ENCODE assay signal across 7 mouse cellular contexts in genomic region chr12:40498928-40499626, GRCm38 (mm10). TPM values are rescaled to one million over a fixed set of nuclear protein-coding genes. Genes with fewer than 3 reads are reported as not detected.
A peak's percentile ranks its signal among the peaks of the same experiment; 100 is the strongest.
DNase-seq lines count a peak whose midpoint lies in the region; ATAC-seq lines count a peak whose summit lies in the region.

No protein-coding gene starts in this region.

- ATAC-seq in kidney, embryonic 16.5 days (ENCODE audit: low FRiP score, low TSS enrichment) = 0 out of 2 replicates have a peak, but pooled peaks have one; percentile 39
- ATAC-seq in neural tube, embryonic 15.5 days (ENCODE audit: low FRiP score) = peak; percentile 42; the same call in 1 of the 2 replicates

- no peak overlapping the region for H3K27ac ChIP-seq in kidney, embryonic 16.5 days (ENCODE audit: low read length)
- H3K27ac ChIP-seq in neural tube, embryonic 15.5 days (replicated peaks) = peak overlapping the region; percentile 10; the same call in 1 of the 2 replicates

- H3K4me3 ChIP-seq in kidney, embryonic 16.5 days (ENCODE audit: low read length) = no peak overlapping the region
- no peak overlapping the region for H3K4me3 ChIP-seq in neural tube, embryonic 15.5 days (replicated peaks)

- no peaks in the 10 kb centered on the region for H3K9me3 ChIP-seq in kidney, embryonic 16.5 days (ENCODE audit: low read length)
- H3K9me3 ChIP-seq in neural tube, embryonic 15.5 days (replicated peaks) = no peaks in the 10 kb centered on the region

- peak; percentile 26 for DNase-seq in right cerebral cortex, postnatal 14 days
- no peak for DNase-seq in right cerebral cortex, adult 2 months (ENCODE audit: low spot score in 2 of 2)
- DNase-seq in cerebellum, adult 9-11 months = peak; percentile 99
- peak; percentile 19 to 42 for DNase-seq in gastrocnemius, postnatal 4 days (ENCODE audit: low spot score in 2 of 2)
- DNase-seq in thymus, postnatal 36 days = no peak

- H3K4me1 ChIP-seq in kidney, embryonic 16.5 days (ENCODE audit: insufficient read depth, low read length) = peaks cover 14% of the 10 kb centered on the region; the same call in 1 of the 2 replicates
- peaks cover 40% of the 10 kb centered on the region for H3K4me1 ChIP-seq in neural tube, embryonic 15.5 days

- no peaks in the 10 kb centered on the region for H3K27me3 ChIP-seq in kidney, embryonic 16.5 days (ENCODE audit: insufficient read depth, low read length)
- H3K27me3 ChIP-seq in neural tube, embryonic 15.5 days (replicated peaks) = no peaks in the 10 kb centered on the region

- WGBS in kidney, embryonic 16.5 days = 50% methylated on average over 15 of the region's 15 CpGs
- 59% methylated on average over 15 of the region's 15 CpGs for WGBS in neural tube, embryonic 15.5 days

- H3K4me2 ChIP-seq in kidney, embryonic 16.5 days (replicated peaks; ENCODE audit: low read depth, low read length) = no peak overlapping the region
- no peak overlapping the region for H3K4me2 ChIP-seq in neural tube, embryonic 15.5 days

- no peaks in the 10 kb centered on the region for H3K36me3 ChIP-seq in kidney, embryonic 16.5 days (ENCODE audit: insufficient read depth, low read length)
- no peaks in the 10 kb centered on the region for H3K36me3 ChIP-seq in neural tube, embryonic 15.5 days

- H3K9ac ChIP-seq in kidney, embryonic 16.5 days (replicated peaks; ENCODE audit: low read length) = no peak overlapping the region
- H3K9ac ChIP-seq in neural tube, embryonic 15.5 days (replicated peaks) = no peak overlapping the region

RNA-seq across cellular contexts. Expression of gene Dock4, which starts 53.3 kb away (rescaled TPM):
- 10 to 100 TPM; 20.7 to 23.4 TPM for total RNA-seq in gastrocnemius, postnatal 4 days (2021)
- polyA plus RNA-seq in kidney, embryonic 16.5 days (2015; fragmentation: Nextera tagmentation; extraction: Ambion mirVana) = 13.3 and 18.4 TPM in 2 replicates
- polyA plus RNA-seq in neural tube, embryonic 15.5 days (2015; fragmentation: Nextera tagmentation; extraction: Ambion mirVana) = 25.4 and 34.6 TPM in 2 replicates

RNA-seq across cellular contexts. Expression of gene Zfp277, which starts 53.4 kb away (rescaled TPM):
- 10 to 100 TPM; 14.8 to 17.9 TPM for total RNA-seq in gastrocnemius, postnatal 4 days (2021)
- polyA plus RNA-seq in kidney, embryonic 16.5 days (2015; fragmentation: Nextera tagmentation; extraction: Ambion mirVana) = 42.4 and 42.8 TPM in 2 replicates
- polyA plus RNA-seq in neural tube, embryonic 15.5 days (2015; fragmentation: Nextera tagmentation; extraction: Ambion mirVana) = 28.0 and 30.5 TPM in 2 replicates

Comparison
In these comparisons a context has a peak if more than half of its experiments do, and no peak if none do; other contexts are left out.
1. DNase-seq: peak in right cerebral cortex, postnatal 14 days (single experiment), cerebellum, adult 9-11 months (single experiment) and gastrocnemius, postnatal 4 days (2 of 2); none in right cerebral cortex, adult 2 months (0 of 2) and thymus, postnatal 36 days (0 of 2).